Mouse (Mus musculus): ENCODE measurements around the gene Spint3. TPM values are rescaled to one million over a fixed set of nuclear protein-coding genes. Genes with fewer than 3 reads are reported as not detected.
"Not testable (repeated sequence)": the region's sequence is repeated elsewhere in the genome, so short reads cannot be mapped to it uniquely, and the experiment has no call there.

Spint3 gene
- not detected for total RNA-seq (2021)

DNA sequence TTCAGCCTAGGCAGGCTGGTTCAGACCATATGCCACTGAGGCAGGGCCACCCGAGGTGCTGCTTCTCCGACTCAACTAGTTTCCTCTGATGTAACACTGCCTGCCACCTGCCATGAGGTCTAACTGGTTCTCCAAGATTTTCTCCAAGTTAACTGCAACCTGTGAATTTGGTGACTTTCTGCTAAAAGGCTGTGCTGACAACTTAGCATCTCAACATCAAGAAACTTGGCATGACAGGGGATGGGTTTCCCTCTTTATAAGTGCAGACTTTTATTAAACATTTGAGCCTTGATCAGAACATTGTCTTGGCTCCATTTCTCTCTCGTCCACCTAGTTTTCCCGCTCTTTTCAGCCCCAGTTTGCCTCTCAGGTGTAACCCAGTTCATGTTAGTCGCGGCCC is at the start of gene Spint3:
TSS of gene Spint3 (minus strand) at position 101 of the 400 bp plus-strand sequence.
- intact Hi-C loops (cut with DNase I); DNase-seq (ENCODE audit: low spot score in 2 of 2): not testable (repeated sequence)

DNA sequence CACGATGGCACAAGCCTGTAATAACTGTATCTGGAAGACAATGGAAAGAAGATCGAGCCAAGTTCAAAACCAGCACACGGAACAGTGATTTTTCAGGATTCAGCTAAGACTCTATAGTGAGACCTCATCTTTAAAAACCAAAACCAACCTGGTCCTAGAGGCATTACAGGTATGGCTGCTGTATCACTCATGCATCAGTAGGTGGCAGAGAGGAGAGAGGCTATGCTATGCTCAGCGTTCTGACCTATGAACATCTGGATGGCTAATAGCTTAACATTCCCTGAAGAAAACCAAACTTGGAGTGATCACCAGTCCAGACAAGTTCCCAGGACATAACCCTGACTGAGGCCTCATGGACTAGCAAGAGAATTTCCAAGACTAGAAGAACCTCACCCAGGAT is 48.5 kb upstream of the Spint3 start:
- intact Hi-C loops (cut with DNase I): no loop called here
- DNase-seq (ENCODE audit: low spot score in 2 of 2): no peak

DNA sequence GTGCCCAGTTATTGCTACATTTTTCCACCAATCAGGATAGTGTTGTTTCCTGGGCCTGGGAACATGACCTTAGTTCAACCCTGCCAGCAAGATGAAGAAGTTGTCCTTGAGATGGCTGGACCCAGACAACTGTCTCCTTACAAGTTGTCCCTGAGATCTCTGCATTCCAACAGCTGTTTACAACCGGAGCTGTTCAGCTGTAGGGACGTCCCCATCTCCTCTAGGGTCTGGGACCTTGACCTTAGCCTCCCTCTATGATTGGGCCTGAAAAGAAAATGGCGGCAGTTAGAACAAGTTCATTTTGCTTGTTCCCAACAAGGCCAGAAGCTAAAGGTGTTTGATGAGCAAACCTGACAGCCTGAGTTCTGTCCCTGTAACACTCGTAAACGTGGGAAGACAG is 45.8 kb upstream of the Spint3 start:
- intact Hi-C loops (cut with DNase I): no loop called here
- DNase-seq (ENCODE audit: low spot score in 2 of 2): no peak

DNA sequence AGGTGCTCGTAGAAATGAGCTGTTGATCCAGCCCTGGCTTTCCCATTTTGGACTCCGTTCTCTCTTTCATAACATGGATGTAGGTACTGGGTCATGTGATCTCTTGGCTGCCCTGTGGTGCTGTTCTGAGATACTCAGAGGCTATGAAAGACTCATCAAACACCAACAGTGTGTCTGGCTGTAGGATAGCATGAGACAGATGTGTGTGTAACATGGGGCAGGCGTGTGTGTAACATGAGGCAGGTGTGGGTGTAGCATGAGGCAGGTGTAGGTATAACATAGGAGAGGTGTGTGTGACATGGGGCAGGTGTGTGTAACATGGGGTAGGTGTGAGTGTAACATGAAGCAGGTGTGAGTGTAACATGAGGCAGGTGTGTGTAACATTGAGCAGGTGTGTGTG is 42.1 kb upstream of the Spint3 start:
- intact Hi-C loops (cut with DNase I): no loop called here
- DNase-seq (ENCODE audit: low spot score in 2 of 2): no peak

DNA sequence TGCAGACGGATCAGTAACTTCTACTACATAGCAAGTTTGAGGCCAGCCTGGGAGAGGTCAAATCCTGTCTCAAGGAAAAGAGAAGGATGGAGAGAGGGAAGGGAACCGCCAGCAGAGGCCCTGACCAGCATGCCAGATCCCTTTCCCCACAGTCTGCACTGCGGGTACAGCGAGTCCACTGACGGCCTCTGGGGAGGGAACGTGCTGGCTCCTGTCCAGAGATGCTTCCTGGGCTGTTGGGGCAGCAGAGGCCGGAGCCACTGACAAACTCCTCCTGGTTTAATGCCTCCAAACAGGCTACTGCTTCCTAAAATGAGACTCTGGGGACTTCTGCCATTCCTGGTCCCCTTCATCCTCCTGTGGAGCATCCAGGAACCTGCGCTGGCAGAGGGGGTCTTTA is 40.2 kb upstream of the Spint3 start, which contains the start of the genes Wfdc6b and Wfdc8:
TSS of gene Wfdc6b (plus strand) at position 52 of the 400 bp plus-strand sequence.
TSS of gene Wfdc8 (minus strand) at position 156 of the 400 bp plus-strand sequence.
- intact Hi-C loops (cut with DNase I); DNase-seq (ENCODE audit: low spot score in 2 of 2): not testable (repeated sequence)

DNA sequence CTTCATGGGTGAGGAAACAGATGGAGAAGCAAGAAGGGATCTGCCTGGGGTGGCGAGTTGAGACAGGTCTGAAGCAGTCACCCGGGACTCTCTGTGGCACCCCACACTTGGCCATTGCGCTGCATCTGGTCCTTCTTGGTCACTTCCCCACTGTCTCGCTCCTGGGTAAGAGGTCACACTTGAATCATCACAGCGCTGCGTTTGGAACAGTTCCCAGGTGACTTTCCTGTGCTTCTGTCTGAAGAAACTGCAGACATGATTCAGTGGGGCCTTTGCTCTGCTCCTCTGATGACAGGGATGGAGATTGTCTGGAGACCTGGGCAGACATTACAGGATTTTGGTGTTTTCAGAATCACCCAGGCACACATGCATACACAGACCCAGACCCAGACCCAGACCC is 35.5 kb upstream of the Spint3 start:
- no peak for DNase-seq (ENCODE audit: low spot score in 2 of 2)
- intact Hi-C loops (cut with DNase I): no loop called here

DNA sequence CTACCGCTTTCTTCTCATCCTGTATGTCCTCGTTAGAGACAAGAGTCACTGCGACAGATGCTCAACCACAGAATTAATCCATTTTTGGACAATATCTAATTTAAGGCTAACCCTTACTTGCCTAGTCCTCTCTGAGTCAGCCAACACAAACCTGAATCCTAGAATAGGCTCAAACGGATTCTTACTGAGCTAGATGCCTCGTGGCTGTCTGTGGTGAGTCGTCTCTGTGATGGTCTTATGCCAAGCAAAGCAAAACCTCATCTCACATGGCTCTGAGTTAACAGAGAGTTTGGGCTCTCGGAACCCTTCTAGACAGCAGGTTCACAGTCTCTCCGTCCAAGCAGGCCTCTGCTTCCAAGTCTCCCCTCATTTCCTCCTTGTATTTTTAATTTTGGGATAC is 31.2 kb upstream of the Spint3 start:
- peak in 1 of 2 experiments; percentile 70 for DNase-seq (ENCODE audit: low spot score in 2 of 2)
- intact Hi-C loops (cut with DNase I): no loop called here

DNA sequence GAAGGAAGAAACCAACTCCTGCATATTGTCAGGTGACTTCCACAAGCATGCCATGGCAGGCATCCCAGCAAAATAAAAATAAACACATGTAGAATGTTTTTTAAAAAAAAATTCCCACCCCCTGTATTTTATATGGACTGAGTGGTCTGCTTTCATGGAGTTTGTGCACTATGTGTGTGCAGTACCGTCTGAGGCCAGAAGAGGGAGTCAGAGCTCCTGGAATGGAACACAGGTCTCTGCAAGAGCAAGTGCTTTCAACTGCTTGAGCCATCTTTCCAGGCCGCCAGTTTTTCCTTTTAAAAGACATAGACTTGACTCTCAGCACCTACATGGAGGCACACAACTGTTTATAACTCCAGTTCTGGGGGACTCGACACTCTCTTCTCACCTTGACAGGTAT is 30.2 kb upstream of the Spint3 start:
- DNase-seq (ENCODE audit: low spot score in 2 of 2): no peak
- intact Hi-C loops (cut with DNase I): no loop called here

DNA sequence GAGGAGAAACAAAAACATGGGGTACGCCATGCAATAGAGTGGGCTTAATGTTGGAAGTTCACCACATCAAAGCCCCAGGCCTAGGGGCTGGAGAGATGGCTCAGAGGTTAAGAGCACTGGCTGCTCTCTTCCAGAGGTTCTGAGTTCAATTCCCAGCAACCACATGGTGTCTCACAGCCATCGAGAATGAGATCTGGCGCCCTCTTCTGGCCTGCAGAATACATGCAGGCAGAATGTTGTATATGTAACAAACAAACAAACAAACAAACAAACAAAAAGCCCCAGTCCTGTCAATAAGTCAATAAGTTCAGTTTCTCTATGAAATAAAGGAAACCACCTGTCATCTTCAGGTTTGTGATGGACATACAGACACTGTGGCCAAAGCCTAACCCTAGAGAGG is 26.9 kb upstream of the Spint3 start:
- intact Hi-C loops (cut with DNase I): no loop called here
- no peak for DNase-seq (ENCODE audit: low spot score in 2 of 2)

DNA sequence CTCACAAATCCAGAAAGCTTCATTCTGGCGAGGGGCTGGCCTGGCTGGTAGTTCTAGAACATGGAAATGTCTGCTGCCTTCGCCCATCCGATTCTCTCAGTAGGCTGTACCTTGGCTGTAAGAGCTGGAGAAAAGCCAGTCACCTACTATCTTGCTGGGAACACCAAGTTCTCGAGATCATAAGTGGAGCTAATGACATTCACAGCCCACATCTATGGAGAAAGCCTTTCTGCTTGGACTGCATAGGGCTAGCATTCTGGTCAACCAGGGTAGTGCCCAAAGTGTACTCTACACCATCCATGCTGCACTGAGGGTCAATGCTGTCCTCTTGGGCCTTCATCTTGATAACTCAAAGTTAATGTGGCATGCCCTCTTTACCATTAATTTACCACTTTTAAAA is 20.2 kb upstream of the Spint3 start, which contains the start of gene Eppin:
TSS of gene Eppin (minus strand) at position 101 of the 400 bp plus-strand sequence.
- intact Hi-C loops (cut with DNase I): loop anchor here (1.0 kb wide), 1 partner anchor 133 kb away; no protein-coding TSS in a partner anchor
- no peak for DNase-seq (ENCODE audit: low spot score in 2 of 2)

DNA sequence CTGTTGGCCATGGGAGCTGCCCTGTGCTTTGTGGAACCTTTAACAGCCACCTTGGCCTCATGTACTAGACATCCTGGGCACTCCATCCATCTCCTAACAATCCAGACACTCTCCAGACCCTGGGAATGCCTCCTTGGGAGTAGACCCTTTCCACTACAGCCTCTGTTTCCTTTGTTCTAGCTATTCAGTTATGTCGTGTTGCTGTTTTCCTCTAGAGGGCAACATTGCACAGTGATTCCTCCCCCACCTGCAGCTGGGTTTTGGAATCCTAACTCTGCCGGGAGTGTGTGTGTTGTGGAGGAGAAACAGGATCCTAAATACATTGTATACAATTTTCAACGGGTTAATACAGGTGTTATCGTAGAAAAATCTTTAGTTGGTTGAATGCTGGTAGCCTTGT is 18.8 kb upstream of the Spint3 start:
- DNase-seq (ENCODE audit: low spot score in 2 of 2): peak; percentile 28 to 42
- intact Hi-C loops (cut with DNase I): no loop called here

DNA sequence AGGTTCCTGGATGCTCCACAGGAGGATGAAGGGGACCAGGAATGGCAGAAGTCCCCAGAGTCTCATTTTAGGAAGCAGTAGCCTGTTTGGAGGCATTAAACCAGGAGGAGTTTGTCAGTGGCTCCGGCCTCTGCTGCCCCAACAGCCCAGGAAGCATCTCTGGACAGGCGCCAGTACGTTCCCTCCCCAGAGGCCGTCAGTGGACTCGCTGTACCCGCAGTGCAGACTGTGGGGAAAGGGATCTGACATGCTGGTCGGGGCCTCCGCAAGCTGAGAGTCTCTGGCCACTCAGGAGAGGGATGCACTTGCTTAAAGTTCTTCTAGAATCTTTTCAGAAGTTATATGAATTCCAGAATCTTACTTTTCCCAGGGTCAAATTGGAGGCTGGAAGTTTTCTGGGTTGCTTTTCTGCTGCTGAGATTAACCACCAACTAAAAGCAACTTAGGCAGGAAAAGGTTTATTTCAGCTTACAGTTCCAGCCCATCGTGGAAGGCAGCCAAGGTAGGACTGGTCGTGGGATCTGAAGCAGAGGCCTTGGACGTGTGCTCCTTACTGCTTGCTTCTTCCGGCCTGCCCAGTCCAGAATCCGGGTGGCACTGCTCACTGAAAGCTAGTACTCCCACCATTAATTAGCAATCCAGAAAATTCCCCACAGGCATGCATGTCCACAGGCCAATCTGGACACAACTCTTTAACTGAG is 11.9 kb upstream of the Spint3 start, which contains the start of gene Wfdc6a:
TSS of gene Wfdc6a (minus strand) at position 423 of the 701 bp plus-strand sequence.
- DNase-seq (ENCODE audit: low spot score in 2 of 2); intact Hi-C loops (cut with DNase I): not testable (repeated sequence)

DNA sequence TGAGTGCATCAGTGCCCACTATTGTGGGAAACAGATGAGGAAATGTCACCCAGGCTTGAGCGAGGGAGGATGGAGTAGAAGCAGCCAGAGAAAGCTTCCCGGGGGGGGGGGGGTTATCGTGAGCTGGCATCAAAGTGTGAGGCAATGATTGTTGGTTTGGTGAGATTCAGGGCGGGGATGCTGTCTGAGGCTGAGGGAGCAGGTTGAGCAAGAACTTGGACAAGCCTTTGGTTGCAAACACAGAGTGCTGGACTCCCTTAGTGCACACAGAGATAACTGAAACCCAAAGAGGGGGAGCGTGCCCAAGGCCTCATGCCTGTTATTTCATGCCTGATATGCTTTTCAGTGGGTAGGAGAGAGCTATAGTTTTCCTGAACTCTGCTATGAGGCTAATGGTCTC is 5.8 kb downstream of the Spint3 start:
- DNase-seq (ENCODE audit: low spot score in 2 of 2): no peak
- intact Hi-C loops (cut with DNase I): no loop called here

DNA sequence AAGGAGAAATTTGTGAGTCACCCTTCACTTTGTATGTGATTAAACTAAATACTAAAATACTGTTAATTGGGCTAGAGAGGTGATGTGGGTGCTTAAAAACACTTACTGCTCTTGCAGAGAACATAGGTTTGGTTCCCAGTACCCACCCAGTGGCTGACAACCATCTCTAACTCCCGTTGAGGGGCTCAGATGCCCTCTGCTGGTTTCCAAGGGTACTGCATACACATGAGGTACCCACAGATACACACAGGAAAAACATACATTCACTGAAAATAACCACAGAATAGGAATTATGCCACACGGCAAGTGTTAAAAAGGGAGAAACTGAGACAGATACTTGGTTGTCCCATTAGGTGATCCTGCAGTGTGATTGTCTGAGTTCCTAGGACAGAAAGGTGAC is 6.3 kb downstream of the Spint3 start:
- intact Hi-C loops (cut with DNase I): no loop called here
- no peak for DNase-seq (ENCODE audit: low spot score in 2 of 2)

DNA sequence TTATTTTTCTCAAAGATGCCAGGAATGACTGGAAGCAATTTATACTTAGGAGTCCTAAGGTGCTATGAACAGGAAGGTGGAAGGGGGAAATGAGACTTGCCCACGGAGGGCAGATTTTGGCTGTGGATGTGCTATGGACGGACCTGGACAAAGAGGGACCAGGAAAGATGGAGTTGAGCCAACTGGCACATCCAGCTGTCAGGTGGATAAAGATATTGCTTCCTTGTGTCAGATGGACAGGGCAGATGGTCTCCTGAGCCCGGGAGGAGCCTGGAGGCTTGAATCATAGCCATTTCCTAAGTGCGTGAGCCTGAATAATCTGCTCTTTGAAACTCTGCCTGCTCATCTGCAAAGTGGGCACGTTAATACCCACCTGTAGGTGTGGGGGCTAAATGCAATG is 8.9 kb downstream of the Spint3 start:
- intact Hi-C loops (cut with DNase I): loop anchor here (5.0 kb wide), 1 partner anchor 42 kb away; no protein-coding TSS in a partner anchor
- no peak for DNase-seq (ENCODE audit: low spot score in 2 of 2)

DNA sequence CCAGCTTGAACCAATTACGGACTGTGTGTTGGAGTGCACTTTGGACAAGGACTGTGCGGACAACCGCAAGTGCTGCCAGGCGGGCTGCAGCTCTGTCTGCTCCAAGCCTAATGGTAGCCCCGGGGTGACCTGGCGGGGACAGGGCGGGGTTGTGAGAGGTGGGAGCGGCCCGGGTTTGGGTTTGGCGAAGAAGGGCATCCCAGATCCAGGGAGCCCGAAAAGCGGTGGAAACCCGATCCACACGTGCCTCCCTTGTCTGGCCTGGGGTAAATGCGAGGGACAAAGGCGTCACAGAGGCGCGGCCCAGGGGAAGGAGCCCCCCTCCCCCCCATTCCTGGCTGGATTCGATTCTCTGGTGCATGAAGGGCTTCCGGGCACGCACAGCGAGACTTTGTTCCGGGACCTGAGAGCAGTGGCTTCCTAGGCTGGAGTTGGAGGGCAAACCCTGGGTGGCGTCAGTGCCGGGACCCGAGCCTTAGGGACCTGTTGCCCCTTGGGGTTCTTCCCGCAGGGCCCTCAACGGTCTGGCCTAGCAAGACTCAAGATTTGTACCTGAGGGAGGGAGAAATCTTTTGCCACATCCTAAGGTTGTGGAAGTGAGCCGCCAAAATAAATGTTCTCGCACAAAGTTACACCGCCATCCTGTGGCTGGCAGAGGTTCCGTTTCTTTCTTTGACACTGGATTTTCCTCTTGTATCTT is 9.8 kb downstream of the Spint3 start:
- DNase-seq (ENCODE audit: low spot score in 2 of 2): peak; percentile 35 to 61
- intact Hi-C loops (cut with DNase I): loop anchor here (2.0 to 5.0 kb wide), 2 partner anchors 41 to 147 kb away; no protein-coding TSS in a partner anchor

DNA sequence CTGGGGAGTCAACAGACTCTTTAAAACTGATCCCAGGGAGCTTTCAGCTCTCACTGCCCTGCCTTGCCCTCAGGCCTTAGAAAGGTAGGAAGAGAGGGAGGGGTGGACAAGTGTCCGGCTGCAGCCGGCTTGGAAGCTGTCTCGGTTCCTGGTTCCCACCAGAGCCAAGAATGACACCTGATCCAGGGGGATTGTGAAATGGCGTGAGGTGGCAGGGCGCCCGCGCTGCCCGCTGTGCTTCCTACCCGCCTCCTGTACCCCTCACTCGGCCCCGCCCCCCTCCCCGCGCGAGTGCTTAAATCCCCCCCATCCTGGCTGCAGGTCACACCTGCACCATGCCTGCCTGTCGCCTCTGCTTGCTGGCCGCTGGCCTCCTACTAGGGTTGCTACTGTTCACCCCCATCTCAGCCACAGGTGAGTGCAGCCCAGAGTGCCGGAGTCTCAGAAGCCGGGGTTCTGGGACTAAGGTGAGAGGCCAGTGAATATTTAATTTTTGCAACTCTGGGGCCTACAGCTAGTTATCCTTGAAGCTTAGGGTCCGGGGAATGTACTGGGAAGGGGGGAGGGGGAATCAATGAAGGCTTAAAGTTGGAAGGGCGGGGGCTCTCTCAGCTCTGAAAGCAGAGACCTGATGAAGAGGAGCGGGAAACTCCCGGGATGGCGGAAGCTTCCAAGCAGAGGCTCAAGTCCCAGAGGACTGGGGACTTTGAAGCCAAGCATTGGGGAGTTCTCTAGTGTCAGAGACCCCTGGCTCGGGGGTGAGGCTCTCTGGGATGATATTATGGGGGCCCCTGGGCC is 10.7 kb downstream of the Spint3 start, which contains the start of gene Wfdc2:
TSS of gene Wfdc2 (plus strand) at position 23 of the 798 bp plus-strand sequence.
- DNase-seq (ENCODE audit: low spot score in 2 of 2): no peak
- intact Hi-C loops (cut with DNase I): loop anchor here (2.0 to 5.0 kb wide), 2 partner anchors 40 to 146 kb away; no protein-coding TSS in a partner anchor

DNA sequence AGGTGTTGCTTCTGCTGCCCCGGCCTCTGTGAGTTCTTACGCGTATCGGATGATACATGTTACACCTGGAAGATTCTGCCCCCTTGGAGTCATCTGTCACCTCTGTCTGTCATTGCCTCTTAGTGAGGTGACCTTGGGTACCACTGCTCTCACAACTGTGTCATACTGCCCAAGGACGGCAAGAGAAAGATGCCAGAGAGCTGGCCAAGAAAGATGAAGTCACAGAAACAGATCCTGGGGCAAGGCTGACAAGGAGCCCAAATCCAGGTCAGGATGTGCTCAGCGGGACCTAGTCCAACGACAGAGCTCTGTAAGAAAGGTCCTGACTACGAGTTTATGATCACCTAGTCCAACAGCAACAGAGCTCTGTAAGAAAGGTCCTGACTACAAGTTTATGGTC is 13.2 kb downstream of the Spint3 start:
- intact Hi-C loops (cut with DNase I): loop anchor here (5.0 kb wide), 1 partner anchor 38 kb away; no protein-coding TSS in a partner anchor
- DNase-seq (ENCODE audit: low spot score in 2 of 2): no peak

DNA sequence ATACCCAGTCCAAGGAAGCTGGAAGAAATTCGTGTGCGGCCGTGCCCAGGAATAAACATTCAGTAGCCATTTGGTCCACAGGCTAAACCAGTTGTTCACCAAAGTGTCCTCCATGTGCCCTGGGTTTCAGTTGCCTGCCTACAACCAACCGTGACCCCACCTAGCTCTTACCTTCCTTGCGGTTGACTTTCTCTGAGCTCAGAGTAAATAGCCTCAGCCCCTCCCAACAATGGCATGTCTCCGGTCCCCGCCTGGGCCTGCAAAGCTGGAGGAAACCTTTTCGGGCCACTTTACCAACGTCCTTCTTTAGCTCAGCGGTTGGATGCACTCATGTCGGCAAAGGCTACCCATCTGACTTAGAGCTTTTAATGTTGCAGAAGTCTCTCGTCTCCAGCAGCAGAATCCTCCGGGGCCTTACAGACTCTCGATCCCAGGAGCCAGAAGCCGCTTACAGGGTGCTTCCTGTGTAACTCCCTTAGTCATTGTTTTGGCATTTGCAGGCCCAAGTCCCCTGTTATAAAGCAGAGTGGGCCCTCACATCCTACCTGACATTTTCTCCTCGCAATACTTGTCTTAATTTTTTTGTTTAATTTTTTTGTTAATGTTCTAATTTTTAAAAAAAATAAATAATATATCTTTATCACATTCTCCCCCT is 14.1 kb downstream of the Spint3 start:
- DNase-seq (ENCODE audit: low spot score in 2 of 2): no peak
- intact Hi-C loops (cut with DNase I): loop anchor here (1.0 to 5.0 kb wide), 3 partner anchors 17 to 102 kb away; partner anchors contain the start of genes Dbndd2 and Sys1
